Mouse (Mus musculus): ENCODE data around the gene Tomm20l.

- TF ChIP-seq CTCF (conservative IDR thresholded peaks at IDR 0.05; ENCODE audit: low read length) (no peak), POU5F1 (IDR thresholded peaks at IDR 0.05; ENCODE audit: borderline replicate concordance, low read length) (no peak)
Measured at GRCm38 (mm10) chr12:71113675-71114288, 2.6 kb downstream of the Tomm20l start.
